Mouse (Mus musculus) embryonic facial prominence, embryonic 10.5 days (tissue): ENCODE measurements around the gene Dna2. TPM values are rescaled to one million over a fixed set of nuclear protein-coding genes. Genes with fewer than 3 reads are reported as not detected.
"Not testable (repeated sequence)": the region's sequence is repeated elsewhere in the genome, so short reads cannot be mapped to it uniquely, and the experiment has no call there.

Experiments
- DNase-seq: peaks from one replicate; pipeline ENCODE4 v3.0.0-alpha.2; 2017; ENCODE audit warnings: low spot score
- H3K27ac ChIP-seq: fragments of 300-500 bp; sonication (generic); replicated peaks from 2 replicates; pipeline ENCODE4 v1.5.1; 2016; ENCODE audit warnings: mild to moderate bottlenecking
- H3K27me3 ChIP-seq: fragments of 300-500 bp; sonication (generic); replicated peaks from 2 replicates; pipeline ENCODE4 v1.6.1; 2016; ENCODE audit warnings: low read depth, mild to moderate bottlenecking; ENCODE audit not compliant: poor library complexity, severe bottlenecking
- H3K36me3 ChIP-seq: fragments of 300-500 bp; sonication (generic); replicated peaks from 2 replicates; pipeline ENCODE4 v1.6.1; 2016; ENCODE audit warnings: mild to moderate bottlenecking, moderate library complexity
- H3K4me1 ChIP-seq: fragments of 300-500 bp; sonication (generic); 2 replicates; pipeline ENCODE4 v1.6.1; 2016
- H3K4me3 ChIP-seq: fragments of 300-500 bp; sonication (generic); 2 replicates; pipeline ENCODE4 v1.5.1; 2016; ENCODE audit warnings: mild to moderate bottlenecking, moderate library complexity
- H3K9me3 ChIP-seq: fragments of 300-500 bp; sonication (generic); 2 replicates; pipeline ENCODE4 v1.6.1; 2016; ENCODE audit warnings: mild to moderate bottlenecking
- WGBS: fragments of 180-500 bp; shearing (Covaris S2); methylation state at CpG from one replicate; pipeline ENCODE4 v1.1.7; 2016; 5-methylcytosine and 5-hydroxymethylcytosine counted together
- polyA plus RNA-seq: library from polyadenylated mRNA; unstranded; fragments of >200 nt; fragmentation: Nextera tagmentation; extraction: Ambion mirVana; gene quantifications from 2 replicates; pipeline ENCODE4 v1.2.1, GENCODE M21; 2016

Gene Dna2
- 37.1 and 39.1 TPM in 2 replicates for polyA plus RNA-seq

- Histone ChIP-seq H3K9me3 (no peaks in the 10 kb centered on the region), H3K36me3 (peaks cover 64% of the 10 kb centered on the region), H3K4me1 (peaks cover 9% of the 10 kb centered on the region), H3K27me3 (no peaks in the 10 kb centered on the region), H3K4me3 (peak within 1 kb of the TSS; percentile 83), H3K27ac (peak within 1 kb of the TSS; percentile 95)
- DNase-seq, result peak; percentile 92
- under 1% methylated on average over 68 of the region's 68 CpGs for WGBS
These were observed at the start of gene Dna2 for GRCm38 (mm10) chr10:62946738-62947471. Gene Dna2, plus strand, starts transcription at chr10:62947026.

- 93% methylated on average over 3 of the region's 3 CpGs for WGBS
- no peaks in the 10 kb centered on the region for H3K36me3 ChIP-seq
- no peak overlapping the region for H3K27ac ChIP-seq
- H3K4me1 ChIP-seq, result no peaks in the 10 kb centered on the region
- H3K27me3 ChIP-seq, result no peaks in the 10 kb centered on the region
- no peak overlapping the region for H3K4me3 ChIP-seq
- H3K9me3 ChIP-seq, result no peaks in the 10 kb centered on the region
- no peak for DNase-seq
These were observed 49.4 kb upstream of the Dna2 start for GRCm38 (mm10) chr10:62897437-62897836.

- Histone ChIP-seq H3K9me3 (no peaks in the 10 kb centered on the region), H3K4me1 (no peaks in the 10 kb centered on the region), H3K27me3 (no peaks in the 10 kb centered on the region), H3K36me3 (no peaks in the 10 kb centered on the region), H3K27ac (no peak overlapping the region), H3K4me3 (no peak overlapping the region)
- 83% methylated on average over 2 of the region's 2 CpGs for WGBS
- DNase-seq, result no peak
These were observed 48.8 kb upstream of the Dna2 start for GRCm38 (mm10) chr10:62898061-62898460.

- H3K9me3 ChIP-seq, result no peaks in the 10 kb centered on the region
- H3K27me3 ChIP-seq, result no peaks in the 10 kb centered on the region
- H3K4me3 ChIP-seq, result no peak overlapping the region
- H3K36me3 ChIP-seq, result no peaks in the 10 kb centered on the region
- H3K27ac ChIP-seq, result no peak overlapping the region
- no peak for DNase-seq
- 97% methylated on average over 4 of the region's 4 CpGs for WGBS
- no peaks in the 10 kb centered on the region for H3K4me1 ChIP-seq
These were observed 46.7 kb upstream of the Dna2 start for GRCm38 (mm10) chr10:62900144-62900543.

- H3K36me3 ChIP-seq, result no peaks in the 10 kb centered on the region
- no peak overlapping the region for H3K27ac ChIP-seq
- no peaks in the 10 kb centered on the region for H3K27me3 ChIP-seq
- H3K9me3 ChIP-seq, result no peaks in the 10 kb centered on the region
- H3K4me3 ChIP-seq, result no peak overlapping the region
- WGBS, result 43% methylated on average over 8 of the region's 8 CpGs
- H3K4me1 ChIP-seq, result no peaks in the 10 kb centered on the region
- peak; percentile 10 for DNase-seq
These were observed 45.0 kb upstream of the Dna2 start for GRCm38 (mm10) chr10:62901826-62902225.

GRCm38 (mm10) chr10:62902829-62903228, 44.0 kb upstream of the Dna2 start:
- Histone ChIP-seq H3K27me3 (no peaks in the 10 kb centered on the region), H3K36me3 (no peaks in the 10 kb centered on the region), H3K4me3 (no peak overlapping the region), H3K9me3 (no peaks in the 10 kb centered on the region), H3K4me1 (no peaks in the 10 kb centered on the region), H3K27ac (no peak overlapping the region)
- WGBS, result 54% methylated on average over 1 of the region's 1 CpGs
- no peak for DNase-seq

GRCm38 (mm10) chr10:62906336-62906735, 40.5 kb upstream of the Dna2 start:
- DNase-seq, result no peak
- Histone ChIP-seq H3K27ac (no peak overlapping the region), H3K27me3 (no peaks in the 10 kb centered on the region), H3K4me3 (no peak overlapping the region), H3K9me3 (no peaks in the 10 kb centered on the region), H3K36me3 (no peaks in the 10 kb centered on the region), H3K4me1 (no peaks in the 10 kb centered on the region)
- 93% methylated on average over 7 of the region's 7 CpGs for WGBS

- H3K27ac ChIP-seq, H3K9me3 ChIP-seq, H3K4me1 ChIP-seq, H3K36me3 ChIP-seq, H3K4me3 ChIP-seq, H3K27me3 ChIP-seq, DNase-seq: not testable (repeated sequence)
- WGBS, result no CpG with 5 or more reads among the region's 1 CpGs
These were observed 37.9 kb upstream of the Dna2 start, which contains the start of gene Tet1 for GRCm38 (mm10) chr10:62908896-62909295. Gene Tet1, minus strand, starts transcription at chr10:62908996.

GRCm38 (mm10) chr10:62911120-62911519, 35.7 kb upstream of the Dna2 start:
- DNase-seq, result no peak
- H3K27me3 ChIP-seq, result no peaks in the 10 kb centered on the region
- H3K4me1 ChIP-seq, result no peaks in the 10 kb centered on the region
- no peak overlapping the region for H3K4me3 ChIP-seq
- no peak overlapping the region for H3K27ac ChIP-seq
- WGBS, result 86% methylated on average over 2 of the region's 2 CpGs
- no peaks in the 10 kb centered on the region for H3K36me3 ChIP-seq
- no peaks in the 10 kb centered on the region for H3K9me3 ChIP-seq

GRCm38 (mm10) chr10:62918985-62919384, 27.8 kb upstream of the Dna2 start:
- H3K36me3 ChIP-seq, result no peaks in the 10 kb centered on the region
- H3K4me1 ChIP-seq, result peaks cover 16% of the 10 kb centered on the region
- no peak for DNase-seq
- no peak overlapping the region for H3K27ac ChIP-seq
- no peaks in the 10 kb centered on the region for H3K27me3 ChIP-seq
- WGBS, result 75% methylated on average over 3 of the region's 3 CpGs
- no peak overlapping the region for H3K4me3 ChIP-seq
- no peaks in the 10 kb centered on the region for H3K9me3 ChIP-seq

GRCm38 (mm10) chr10:62919925-62920765, 26.7 kb upstream of the Dna2 start, which contains the start of gene Slc25a16:
Gene Slc25a16, plus strand, starts transcription at chr10:62920633.
- Histone ChIP-seq H3K4me1 (peaks cover 16% of the 10 kb centered on the region), H3K9me3 (no peaks in the 10 kb centered on the region), H3K27me3 (no peaks in the 10 kb centered on the region), H3K36me3 (no peaks in the 10 kb centered on the region), H3K27ac (peak within 1 kb of the TSS; percentile 91), H3K4me3 (peak within 1 kb of the TSS; percentile 90)
- 7% methylated on average over 50 of the region's 50 CpGs for WGBS
- DNase-seq, result peak; percentile 96

GRCm38 (mm10) chr10:62920766-62921156, 26.1 kb upstream of the Dna2 start:
- under 1% methylated on average over 29 of the region's 29 CpGs for WGBS
- H3K4me1 ChIP-seq, result peaks cover 16% of the 10 kb centered on the region

More at GRCm38 (mm10) chr10:62920766-62921156, 26.1 kb upstream of the Dna2 start:
- Histone ChIP-seq H3K27ac (peak overlapping the region; percentile 91), H3K9me3 (no peaks in the 10 kb centered on the region), H3K4me3 (peak overlapping the region; percentile 90), H3K27me3 (no peaks in the 10 kb centered on the region), H3K36me3 (no peaks in the 10 kb centered on the region)
- DNase-seq, result no peak
